Mouse (Mus musculus) forebrain, embryonic 11.5 days (tissue): Measurements from ENCODE around the gene Prrg1. TPM values are rescaled to one million over a fixed set of nuclear protein-coding genes. Genes with fewer than 3 reads are reported as not detected.

ENCODE experiments used
- ATAC-seq: fragments of 200-750 bp; cut with Nextera tagmentation; replicated peaks from 2 replicates; pipeline ENCODE4 v1.8.0; 2017; ENCODE audit warnings: moderate TSS enrichment; ENCODE audit not compliant: low FRiP score
- DNase-seq: peaks from one replicate; pipeline ENCODE4 v3.0.0-alpha.2; 2017; ENCODE audit warnings: low spot score
- H3K27ac ChIP-seq: fragments of 300-500 bp; sonication (generic); 2 replicates; pipeline ENCODE4 v1.5.1; 2014; ENCODE audit warnings: low read depth, low read length
- H3K27me3 ChIP-seq: fragments of 300-500 bp; sonication (generic); 2 replicates; pipeline ENCODE4 v1.6.1; 2014; ENCODE audit warnings: mild to moderate bottlenecking, low read length, mixed read lengths; ENCODE audit not compliant: control insufficient read depth, insufficient read depth
- H3K36me3 ChIP-seq: fragments of 300-500 bp; sonication (generic); 2 replicates; pipeline ENCODE4 v1.6.1; 2014; ENCODE audit warnings: mild to moderate bottlenecking, low read length, moderate library complexity, mixed read lengths; ENCODE audit not compliant: control insufficient read depth, insufficient read depth
- H3K4me1 ChIP-seq: fragments of 300-500 bp; sonication (generic); replicated peaks from 2 replicates; pipeline ENCODE4 v1.6.1; 2014; ENCODE audit warnings: low read length, mixed read lengths; ENCODE audit not compliant: control insufficient read depth, insufficient read depth
- H3K4me2 ChIP-seq: fragments of 300-500 bp; sonication (generic); 2 replicates; pipeline ENCODE4 v1.6.1; 2014; ENCODE audit warnings: low read depth, mild to moderate bottlenecking, low read length, moderate library complexity, mixed read lengths; ENCODE audit not compliant: severe bottlenecking
- H3K4me3 ChIP-seq: fragments of 300-500 bp; sonication (generic); 2 replicates; pipeline ENCODE4 v1.5.1; 2014; ENCODE audit warnings: low read depth, low read length
- H3K9ac ChIP-seq: fragments of 300-500 bp; sonication (generic); 2 replicates; pipeline ENCODE4 v1.6.1; 2014; ENCODE audit warnings: low read length
- H3K9me3 ChIP-seq: fragments of 300-500 bp; sonication (generic); 2 replicates; pipeline ENCODE4 v1.6.1; 2016; ENCODE audit warnings: low read length, mixed read lengths; ENCODE audit not compliant: control insufficient read depth
- WGBS: fragments of 180-500 bp; shearing (Covaris S2); extraction: QIAGEN DNeasy Blood & Tissue Kit; methylation state at CpG from one replicate; pipeline ENCODE4 v1.1.7; 2014; 5-methylcytosine and 5-hydroxymethylcytosine counted together
- polyA plus RNA-seq: library from polyadenylated mRNA; unstranded; fragments of >200 nt; fragmentation: Nextera tagmentation; extraction: Ambion mirVana; gene quantifications from 2 replicates; pipeline ENCODE4 v1.2.1, GENCODE M21; 2014

Gene Prrg1
- 8.0 and 8.6 TPM in 2 replicates for polyA plus RNA-seq

GRCm38 (mm10) chrX:78583202-78584004 lies at the start of gene Prrg1:
Prrg1 (minus strand) TSS chrX:78583896.
- no peaks in the 10 kb centered on the region for H3K36me3 ChIP-seq
- no peaks in the 10 kb centered on the region for H3K27me3 ChIP-seq
- H3K27ac ChIP-seq = peak within 1 kb of the TSS; percentile 66
- peak within 1 kb of the TSS; percentile 43 for H3K4me3 ChIP-seq
- ATAC-seq (peak; percentile 98), DNase-seq (peak; percentile 85)
- H3K9ac ChIP-seq = peak within 1 kb of the TSS; percentile 62
- WGBS = 10% methylated on average over 34 of the region's 36 CpGs
- peak within 1 kb of the TSS; percentile 40; the same call in 1 of the 2 replicates for H3K4me2 ChIP-seq
- H3K4me1 ChIP-seq = no peaks in the 10 kb centered on the region
- no peaks in the 10 kb centered on the region for H3K9me3 ChIP-seq

- H3K4me2 ChIP-seq = no peak overlapping the region
- no peaks in the 10 kb centered on the region for H3K4me1 ChIP-seq
- no peak for DNase-seq
- no peak overlapping the region for H3K4me3 ChIP-seq
- H3K36me3 ChIP-seq = no peaks in the 10 kb centered on the region
- H3K9me3 ChIP-seq = no peaks in the 10 kb centered on the region
- ATAC-seq = no peak
- H3K9ac ChIP-seq = no peak overlapping the region
- H3K27ac ChIP-seq = no peak overlapping the region
- H3K27me3 ChIP-seq = no peaks in the 10 kb centered on the region
- WGBS = 71% methylated on average over 2 of the region's 2 CpGs
Measured at GRCm38 (mm10) chrX:78605814-78606213, 22.1 kb upstream of the Prrg1 start.

- H3K9me3 ChIP-seq = no peaks in the 10 kb centered on the region
- H3K4me2 ChIP-seq = no peak overlapping the region
- H3K27ac ChIP-seq = no peak overlapping the region
- DNase-seq (no peak), ATAC-seq (no peak)
- no peaks in the 10 kb centered on the region for H3K36me3 ChIP-seq
- H3K4me1 ChIP-seq = no peaks in the 10 kb centered on the region
- no peaks in the 10 kb centered on the region for H3K27me3 ChIP-seq
- no peak overlapping the region for H3K4me3 ChIP-seq
- H3K9ac ChIP-seq = no peak overlapping the region
- WGBS = 85% methylated on average over 2 of the region's 2 CpGs
Measured at GRCm38 (mm10) chrX:78593138-78593537, 9.4 kb upstream of the Prrg1 start.

- 24% methylated on average over 12 of the region's 21 CpGs for WGBS
- no peak overlapping the region for H3K27ac ChIP-seq
Measured at GRCm38 (mm10) chrX:78582854-78583201, 868 bp downstream of the Prrg1 start.

GRCm38 (mm10) chrX:78563451-78563850 lies 20.2 kb downstream of the Prrg1 start:
- Histone ChIP-seq H3K4me3 (no peak overlapping the region), H3K9ac (no peak overlapping the region), H3K36me3 (no peaks in the 10 kb centered on the region), H3K4me2 (no peak overlapping the region), H3K4me1 (no peaks in the 10 kb centered on the region), H3K9me3 (no peaks in the 10 kb centered on the region), H3K27me3 (no peaks in the 10 kb centered on the region), H3K27ac (no peak overlapping the region)
- no peak for DNase-seq
- no peak for ATAC-seq
- 56% methylated on average over 2 of the region's 2 CpGs for WGBS

More at GRCm38 (mm10) chrX:78582854-78583201, 868 bp downstream of the Prrg1 start:
- peak overlapping the region; percentile 40; the same call in 1 of the 2 replicates for H3K4me2 ChIP-seq
- no peaks in the 10 kb centered on the region for H3K4me1 ChIP-seq
- peak; percentile 75 for DNase-seq
- H3K9ac ChIP-seq = peak overlapping the region; percentile 62
- H3K9me3 ChIP-seq = no peaks in the 10 kb centered on the region
- peak overlapping the region; percentile 43 for H3K4me3 ChIP-seq
- H3K27me3 ChIP-seq = no peaks in the 10 kb centered on the region
- peak; percentile 69; the same call in 1 of the 2 replicates for ATAC-seq
- no peaks in the 10 kb centered on the region for H3K36me3 ChIP-seq

GRCm38 (mm10) chrX:78553399-78553798 lies 30.3 kb downstream of the Prrg1 start:
- no peaks in the 10 kb centered on the region for H3K9me3 ChIP-seq
- no peak overlapping the region for H3K4me2 ChIP-seq
- no peaks in the 10 kb centered on the region for H3K27me3 ChIP-seq
- WGBS = 91% methylated on average over 2 of the region's 2 CpGs
- ATAC-seq = no peak
- H3K36me3 ChIP-seq = no peaks in the 10 kb centered on the region
- no peaks in the 10 kb centered on the region for H3K4me1 ChIP-seq
- no peak for DNase-seq
- no peak overlapping the region for H3K9ac ChIP-seq
- H3K4me3 ChIP-seq = no peak overlapping the region
- H3K27ac ChIP-seq = no peak overlapping the region

GRCm38 (mm10) chrX:78552704-78553103 lies 31.0 kb downstream of the Prrg1 start:
- H3K36me3 ChIP-seq = no peaks in the 10 kb centered on the region
- no peak for DNase-seq
- 64% methylated on average over 1 of the region's 1 CpGs for WGBS
- H3K4me3 ChIP-seq = no peak overlapping the region
- H3K27ac ChIP-seq = no peak overlapping the region
- no peak overlapping the region for H3K9ac ChIP-seq
- no peak for ATAC-seq
- no peaks in the 10 kb centered on the region for H3K4me1 ChIP-seq
- H3K9me3 ChIP-seq = no peaks in the 10 kb centered on the region
- H3K4me2 ChIP-seq = no peak overlapping the region
- H3K27me3 ChIP-seq = no peaks in the 10 kb centered on the region

GRCm38 (mm10) chrX:78547696-78548095 lies 36.0 kb downstream of the Prrg1 start:
- WGBS = 63% methylated on average over 1 of the region's 1 CpGs
- DNase-seq = no peak
- Histone ChIP-seq H3K4me1 (no peaks in the 10 kb centered on the region), H3K36me3 (no peaks in the 10 kb centered on the region), H3K9me3 (no peaks in the 10 kb centered on the region), H3K9ac (no peak overlapping the region), H3K27me3 (no peaks in the 10 kb centered on the region), H3K4me3 (no peak overlapping the region), H3K27ac (no peak overlapping the region), H3K4me2 (no peak overlapping the region)
- ATAC-seq = no peak

GRCm38 (mm10) chrX:78539734-78540133 lies 44.0 kb downstream of the Prrg1 start:
- H3K4me2 ChIP-seq = no peak overlapping the region
- H3K4me1 ChIP-seq = no peaks in the 10 kb centered on the region
- H3K9me3 ChIP-seq = no peaks in the 10 kb centered on the region
- ATAC-seq = no peak
- no peak overlapping the region for H3K27ac ChIP-seq
- H3K9ac ChIP-seq = no peak overlapping the region
- no peak overlapping the region for H3K4me3 ChIP-seq
- DNase-seq = no peak
- no peaks in the 10 kb centered on the region for H3K27me3 ChIP-seq
- no peaks in the 10 kb centered on the region for H3K36me3 ChIP-seq
